Mouse (Mus musculus) C2C12 (cell line): ENCODE measurements around the gene Eddm3b. TPM values are rescaled to one million over a fixed set of nuclear protein-coding genes. Genes with fewer than 3 reads are reported as not detected.
"Not testable (repeated sequence)": the region's sequence is repeated elsewhere in the genome, so short reads cannot be mapped to it uniquely, and the experiment has no call there.

Experiments
- H3K27me3 ChIP-seq: one replicate; pipeline ENCODE4 v1.6.1; 2011; ENCODE audit not compliant: control insufficient read depth, insufficient read depth, insufficient read length
- H3K36me3 ChIP-seq: one replicate; pipeline ENCODE4 v1.6.1; 2011; ENCODE audit not compliant: control insufficient read depth, insufficient read depth
- H3K4me3 ChIP-seq: one replicate; pipeline ENCODE4 v1.5.1; 2011; ENCODE audit warnings: mild to moderate bottlenecking, control low read depth; ENCODE audit not compliant: poor library complexity, insufficient read depth, severe bottlenecking
- H3K79me2 ChIP-seq: one replicate; pipeline ENCODE4 v1.6.1; 2011; ENCODE audit not compliant: control insufficient read depth, insufficient read depth
- H3K79me3 ChIP-seq: one replicate; pipeline ENCODE4 v1.6.1; 2011; ENCODE audit warnings: low read depth, control low read depth
- H3ac ChIP-seq: one replicate; pipeline ENCODE3; 2011; ENCODE audit warnings: low read depth; ENCODE audit not compliant: control insufficient read depth, insufficient read length
- CEBPB ChIP-seq: IDR thresholded peaks from one replicate; pipeline ENCODE4 v1.6.1; 2011; ENCODE audit warnings: low read depth, mild to moderate bottlenecking, control low read depth, moderate library complexity
- CTCF ChIP-seq: IDR thresholded peaks from one replicate; pipeline ENCODE4 v1.5.1; 2011; ENCODE audit not compliant: control insufficient read depth, insufficient read depth, insufficient read length
- FOSL1 ChIP-seq: IDR thresholded peaks from one replicate; pipeline ENCODE4 v1.8.0; 2011; ENCODE audit warnings: mild to moderate bottlenecking, low read length; ENCODE audit not compliant: poor library complexity, insufficient read depth, severe bottlenecking
- MAX ChIP-seq: IDR thresholded peaks from one replicate; pipeline ENCODE4 v1.6.1; 2011; ENCODE audit warnings: mild to moderate bottlenecking, control low read depth
- MYOD1 ChIP-seq: IDR thresholded peaks from one replicate; pipeline ENCODE4 v1.6.1; 2011; ENCODE audit warnings: low read depth; ENCODE audit not compliant: control insufficient read depth, insufficient read length
- MYOG ChIP-seq: IDR thresholded peaks from one replicate; pipeline ENCODE4 v1.6.1; 2011; ENCODE audit not compliant: control insufficient read depth, insufficient read length; ENCODE audit errors: extremely low read depth
- USF1 ChIP-seq: IDR thresholded peaks from one replicate; pipeline ENCODE4 v1.6.1; 2011; ENCODE audit warnings: low read depth, mild to moderate bottlenecking, control low read depth, moderate library complexity
- polyA plus RNA-seq: library from polyadenylated mRNA; unstranded; fragments of >200 nt; fragmentation: generic; extraction: Trizol; gene quantifications from one replicate; pipeline ENCODE4 v1.2.1, GENCODE M21; 2012; ENCODE audit warnings: missing spikeins

Gene Eddm3b
- polyA plus RNA-seq, 1 experiment: not detected

- Histone ChIP-seq H3K79me3 (peaks cover 1% of the 10 kb centered on the region), H3K27me3 (no peaks in the 10 kb centered on the region), H3ac (no peak overlapping the region), H3K79me2 (no peaks in the 10 kb centered on the region), H3K36me3 (no peaks in the 10 kb centered on the region), H3K4me3 (no peak overlapping the region)
- TF ChIP-seq MAX (no peak), MYOD1 (no peak), USF1 (no peak), MYOG (no peak), FOSL1 (no peak), CEBPB (no peak), CTCF (no peak)
Measured at GRCm38 (mm10) chr14:51092073-51092620, 22.1 kb upstream of the Eddm3b start.

DNA sequence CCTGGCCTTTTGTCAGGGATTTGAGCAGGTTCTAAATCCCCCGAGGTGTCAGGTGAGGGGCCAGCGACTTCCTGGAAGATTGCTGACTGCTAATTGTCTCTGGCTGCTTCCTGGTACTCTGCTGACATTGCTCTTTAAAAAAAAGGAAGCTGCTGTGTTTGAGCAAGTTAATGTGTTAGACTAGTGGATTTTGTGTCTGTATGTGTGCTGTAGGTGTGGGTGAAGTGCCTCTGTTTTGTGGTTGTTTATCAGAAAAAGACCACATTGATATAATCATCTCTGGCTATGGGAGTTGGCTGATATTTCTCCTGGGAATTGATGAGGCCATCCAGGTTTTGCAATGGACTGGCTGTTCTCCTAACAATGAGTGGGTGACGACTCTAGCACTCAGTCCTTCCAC is 20.7 kb upstream of the Eddm3b start:
- H3K4me3 ChIP-seq: no peak overlapping the region
- no peak overlapping the region for H3ac ChIP-seq
- TF ChIP-seq CTCF (no peak), CEBPB (peak; percentile 21)
- no peaks in the 10 kb centered on the region for H3K79me2 ChIP-seq
- no peaks in the 10 kb centered on the region for H3K36me3 ChIP-seq
- no peaks in the 10 kb centered on the region for H3K27me3 ChIP-seq
- H3K79me3 ChIP-seq: peaks cover 1% of the 10 kb centered on the region

GRCm38 (mm10) chr14:51094096-51094875 is 19.9 kb upstream of the Eddm3b start:
- Histone ChIP-seq H3K4me3 (no peak overlapping the region), H3K27me3 (no peaks in the 10 kb centered on the region), H3K79me2 (no peaks in the 10 kb centered on the region), H3ac (no peak overlapping the region), H3K36me3 (no peaks in the 10 kb centered on the region), H3K79me3 (peaks cover 1% of the 10 kb centered on the region)
- no peak for TF ChIP-seq MYOG
- TF ChIP-seq CEBPB: peak; percentile 12

GRCm38 (mm10) chr14:51094921-51095320 is 19.3 kb upstream of the Eddm3b start:
- TF ChIP-seq FOSL1: no peak
- TF ChIP-seq CEBPB: no peak
- no peak for TF ChIP-seq MAX
- TF ChIP-seq USF1: no peak
- TF ChIP-seq CTCF: no peak
- TF ChIP-seq MYOD1: no peak
- no peak for TF ChIP-seq MYOG
- no peaks in the 10 kb centered on the region for H3K27me3 ChIP-seq
- no peak overlapping the region for H3ac ChIP-seq
- no peaks in the 10 kb centered on the region for H3K79me2 ChIP-seq
- no peaks in the 10 kb centered on the region for H3K36me3 ChIP-seq
- no peak overlapping the region for H3K4me3 ChIP-seq
- H3K79me3 ChIP-seq: peaks cover 1% of the 10 kb centered on the region

- Histone ChIP-seq H3K79me3 (peaks cover 1% of the 10 kb centered on the region), H3ac (no peak overlapping the region)
- no peak for TF ChIP-seq FOSL1
- no peak for TF ChIP-seq MYOD1
- TF ChIP-seq CEBPB: no peak
- no peak for TF ChIP-seq MAX
Measured at GRCm38 (mm10) chr14:51095736-51096524, 18.3 kb upstream of the Eddm3b start.

GRCm38 (mm10) chr14:51098300-51098699 is 15.9 kb upstream of the Eddm3b start:
- H3K79me2 ChIP-seq, H3K27me3 ChIP-seq, H3K79me3 ChIP-seq: not testable (repeated sequence)

More at GRCm38 (mm10) chr14:51095736-51096524, 18.3 kb upstream of the Eddm3b start:
- Histone ChIP-seq H3K4me3 (no peak overlapping the region), H3K36me3 (no peaks in the 10 kb centered on the region), H3K79me2 (no peaks in the 10 kb centered on the region), H3K27me3 (no peaks in the 10 kb centered on the region)

More at GRCm38 (mm10) chr14:51098300-51098699, 15.9 kb upstream of the Eddm3b start:
- not testable (repeated sequence) for H3ac ChIP-seq, H3K4me3 ChIP-seq, H3K36me3 ChIP-seq
